Mouse (Mus musculus) common myeloid progenitor, adult 5-6 weeks (primary cell): Measurements from ENCODE around the gene Cxcr5. TPM values are rescaled to one million over a fixed set of nuclear protein-coding genes. Genes with fewer than 3 reads are reported as not detected.
"Not testable (repeated sequence)": the region's sequence is repeated elsewhere in the genome, so short reads cannot be mapped to it uniquely, and the experiment has no call there.

Source experiments
- ATAC-seq: replicated peaks from 2 replicates; pipeline ENCODE4 v1.8.0; 2016; ENCODE audit warnings: low read depth, mild to moderate bottlenecking, moderate TSS enrichment, inconsistent platforms; ENCODE audit not compliant: poor library complexity, severe bottlenecking
- total RNA-seq: library from RNA; stranded (forward); fragments of 200-1000, 187-1606 nt; gene quantifications from 2 replicates; pipeline ENCODE4 v1.2.3, GENCODE M21; 2017

Gene Cxcr5
- total RNA-seq, 1 experiment from 2014 or later, result not detected

- no peak for ATAC-seq
These were observed 27.4 kb upstream of the Cxcr5 start for GRCm38 (mm10) chr9:44589095-44589494.

GRCm38 (mm10) chr9:44588605-44589004, 26.9 kb upstream of the Cxcr5 start:
- ATAC-seq, result no peak

GRCm38 (mm10) chr9:44587262-44588160, 25.8 kb upstream of the Cxcr5 start:
- no peak for ATAC-seq

GRCm38 (mm10) chr9:44586640-44587261, 25.1 kb upstream of the Cxcr5 start:
- ATAC-seq, result no peak

- ATAC-seq, result peak; percentile 62; the same call in 1 of the 2 replicates
These were observed 20.7 kb upstream of the Cxcr5 start for GRCm38 (mm10) chr9:44582390-44582789.

GRCm38 (mm10) chr9:44581423-44581822, 19.7 kb upstream of the Cxcr5 start:
- 0 out of 2 replicates have a peak, but pooled peaks have one; percentile 24 for ATAC-seq

- ATAC-seq, result 0 out of 2 replicates have a peak, but pooled peaks have one; percentile 27
These were observed 18.4 kb upstream of the Cxcr5 start for GRCm38 (mm10) chr9:44580085-44580484.

- peak; percentile 90 for ATAC-seq
These were observed 17.7 kb upstream of the Cxcr5 start for GRCm38 (mm10) chr9:44579392-44579791.

- ATAC-seq, result not testable (repeated sequence)
These were observed 14.4 kb upstream of the Cxcr5 start for GRCm38 (mm10) chr9:44576046-44576445.

GRCm38 (mm10) chr9:44575095-44575494, 13.4 kb upstream of the Cxcr5 start:
- no peak for ATAC-seq

- ATAC-seq, result no peak
These were observed 11.6 kb upstream of the Cxcr5 start for GRCm38 (mm10) chr9:44573306-44573705.

GRCm38 (mm10) chr9:44570939-44571382, 9.3 kb upstream of the Cxcr5 start:
- ATAC-seq, result no peak

- ATAC-seq, result peak; percentile 9; the same call in 1 of the 2 replicates
These were observed 6.4 kb upstream of the Cxcr5 start for GRCm38 (mm10) chr9:44568083-44568455.

- peak; percentile 81 for ATAC-seq
These were observed 5.8 kb upstream of the Cxcr5 start for GRCm38 (mm10) chr9:44567338-44568082.

GRCm38 (mm10) chr9:44565367-44565766, 3.7 kb upstream of the Cxcr5 start:
- peak; percentile 83 for ATAC-seq

GRCm38 (mm10) chr9:44562936-44563335, 1.3 kb upstream of the Cxcr5 start:
- no peak for ATAC-seq

- ATAC-seq, result no peak
These were observed 9.5 kb downstream of the Cxcr5 start for GRCm38 (mm10) chr9:44552161-44552560.

- ATAC-seq, result peak; percentile 89
These were observed 10.5 kb downstream of the Cxcr5 start for GRCm38 (mm10) chr9:44551138-44551537.

GRCm38 (mm10) chr9:44548412-44549152, 13.1 kb downstream of the Cxcr5 start:
- no peak for ATAC-seq

- no peak for ATAC-seq
These were observed 16.7 kb downstream of the Cxcr5 start for GRCm38 (mm10) chr9:44544986-44545385.
